Mouse (Mus musculus) lung, adult 2 months (tissue): ENCODE data around the gene Serpine2. TPM values are rescaled to one million over a fixed set of nuclear protein-coding genes. Genes with fewer than 3 reads are reported as not detected.

Source experiments
- DNase-seq: peaks from one replicate; pipeline ENCODE4 v3.0.0; 2022
- H3K4me1 ChIP-seq: fragments of 200-500 bp; 2 replicates; pipeline ENCODE4 v1.6.1; 2011; ENCODE audit warnings: low read length; ENCODE audit not compliant: control insufficient read depth, insufficient read depth
- H3K4me3 ChIP-seq: fragments of 200-500 bp; replicated peaks from 2 replicates; pipeline ENCODE3; 2011; ENCODE audit warnings: low read depth, mild to moderate bottlenecking, control low read depth, low read length; ENCODE audit errors: extremely low read depth
- CTCF ChIP-seq: fragments of 200-500 bp; IDR thresholded peaks from 2 replicates; pipeline ENCODE4 v1.5.1; 2011; ENCODE audit warnings: mild to moderate bottlenecking, low read length, control low read depth; ENCODE audit not compliant: insufficient read depth
- POLR2A ChIP-seq: fragments of 200-500 bp; IDR thresholded peaks from 2 replicates; pipeline ENCODE4 v1.6.1; 2011; ENCODE audit warnings: low read depth, mild to moderate bottlenecking, control low read depth, low read length, borderline replicate concordance; ENCODE audit errors: extremely low read depth
- WGBS: fragments of 180-500 bp; shearing (Covaris S2); methylation state at CpG from one replicate; pipeline ENCODE4 v1.1.7; 2018; 5-methylcytosine and 5-hydroxymethylcytosine counted together
- polyA plus RNA-seq: library from polyadenylated mRNA; depleted of rRNA; stranded (reverse); fragments of >200 nt; gene quantifications from 2 replicates; pipeline ENCODE4 v1.2.3, GENCODE M21; 2012; rRNA removed

Gene Serpine2
- polyA plus RNA-seq, 1 experiment, result 107 TPM

DNA sequence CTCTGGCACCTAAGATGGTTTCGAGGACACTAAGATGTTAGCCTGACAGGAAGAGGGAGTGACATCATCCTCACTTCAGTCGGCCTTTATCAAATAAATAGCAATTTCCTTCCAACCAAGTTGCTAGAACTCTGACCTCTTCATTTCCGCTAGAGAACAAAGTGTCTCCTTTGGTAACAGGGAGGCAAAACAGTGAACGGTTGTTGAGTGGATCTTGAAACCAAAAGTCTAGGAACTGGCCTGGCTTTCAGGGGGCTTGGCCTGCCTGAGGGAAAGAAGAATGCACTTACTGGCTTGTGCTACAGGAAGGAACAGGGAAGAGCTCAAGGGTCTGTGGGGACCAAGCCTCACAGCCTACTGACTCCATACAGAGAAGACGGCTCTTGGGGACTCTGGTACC is 109.8 kb downstream of the Serpine2 start:
- WGBS, result 18% methylated on average over 5 of the region's 5 CpGs
- TF ChIP-seq CTCF (no peak), POLR2A (no peak)
- H3K4me1 ChIP-seq, result peaks cover 37% of the 10 kb centered on the region
- no peak overlapping the region for H3K4me3 ChIP-seq
- DNase-seq, result no peak

DNA sequence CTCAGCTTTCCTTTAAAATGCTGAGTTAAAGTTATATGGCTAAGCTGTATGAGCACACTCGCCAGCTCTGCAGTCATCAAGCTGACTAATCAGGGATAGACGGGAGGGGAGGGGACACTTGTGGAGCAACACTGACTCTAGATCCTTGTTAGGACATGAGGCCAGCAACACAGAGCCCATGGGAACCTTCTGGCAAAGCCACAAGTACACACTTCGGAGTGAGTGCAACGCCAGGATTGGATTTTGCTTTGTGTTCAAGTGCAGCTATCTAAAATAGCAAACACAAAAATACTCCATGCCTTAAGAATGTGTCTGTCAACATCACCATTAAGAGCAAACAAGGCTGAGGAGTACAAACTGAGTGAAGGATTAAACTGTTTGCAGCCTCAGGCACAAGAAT is 114.9 kb downstream of the Serpine2 start:
- peak; percentile 56 for DNase-seq
- no peak overlapping the region for H3K4me3 ChIP-seq
- TF ChIP-seq CTCF, result no peak
- TF ChIP-seq POLR2A, result no peak
- H3K4me1 ChIP-seq, result peaks cover 6% of the 10 kb centered on the region
- 44% methylated on average over 4 of the region's 4 CpGs for WGBS

Other genes with a start within 250 kb of the Serpine2 start
- gene Ap1s3, start 189.2 kb downstream of the Serpine2 start, polyA plus RNA-seq, result 36.1 and 40.0 TPM in 2 replicates
- gene Mrpl44, start 85.2 kb downstream of the Serpine2 start, polyA plus RNA-seq, result 6.2 and 9.4 TPM in 2 replicates
- gene Wdfy1, start 85.0 kb downstream of the Serpine2 start, polyA plus RNA-seq, result 42.4 and 58.7 TPM in 2 replicates